Mouse (Mus musculus) small intestine, adult 2 months (tissue): ENCODE data around the gene Ssr1. TPM values are rescaled to one million over a fixed set of nuclear protein-coding genes. Genes with fewer than 3 reads are reported as not detected.

ENCODE experiments used
- H3K27ac ChIP-seq: fragments of 200-500 bp; 2 replicates; pipeline ENCODE4 v1.5.1; 2012; ENCODE audit warnings: low read depth, low read length, control low read depth, inconsistent platforms; ENCODE audit not compliant: insufficient read depth
- H3K27me3 ChIP-seq: fragments of 200-500 bp; 2 replicates; pipeline ENCODE4 v1.6.1; 2012; ENCODE audit warnings: mild to moderate bottlenecking, moderate library complexity, low read length, inconsistent platforms; ENCODE audit not compliant: control insufficient read depth, insufficient read depth
- H3K36me3 ChIP-seq: fragments of 200-500 bp; 2 replicates; pipeline ENCODE4 v1.6.1; 2012; ENCODE audit warnings: mild to moderate bottlenecking, low read length, control low read depth, inconsistent platforms; ENCODE audit not compliant: control insufficient read depth, insufficient read depth
- H3K4me1 ChIP-seq: fragments of 200-500 bp; 2 replicates; pipeline ENCODE4 v1.6.1; 2012; ENCODE audit warnings: low read length, inconsistent platforms, mixed read lengths; ENCODE audit not compliant: control insufficient read depth, insufficient read depth, insufficient read length
- H3K4me3 ChIP-seq: fragments of 200-500 bp; 2 replicates; pipeline ENCODE4 v1.5.1; 2012; ENCODE audit warnings: low read depth, mild to moderate bottlenecking, control low read depth, inconsistent platforms, low read length, moderate library complexity
- CTCF ChIP-seq: fragments of 200-500 bp; IDR thresholded peaks from 2 replicates; pipeline ENCODE4 v1.5.1; 2012; ENCODE audit warnings: low read depth, mild to moderate bottlenecking, control low read depth, inconsistent platforms, low read length, moderate library complexity, mixed read lengths; ENCODE audit not compliant: insufficient replicate concordance, insufficient read length; ENCODE audit errors: extremely low read depth
- POLR2A ChIP-seq: fragments of 200-500 bp; IDR thresholded peaks from 2 replicates; pipeline ENCODE4 v1.6.1; 2012; ENCODE audit warnings: low read depth, mild to moderate bottlenecking, control low read depth, inconsistent platforms, low read length, moderate library complexity
- WGBS: fragments of 180-500 bp; shearing (Covaris S2); methylation state at CpG from one replicate; pipeline ENCODE4 v1.1.7; 2018; 5-methylcytosine and 5-hydroxymethylcytosine counted together
- polyA plus RNA-seq: library from polyadenylated mRNA; depleted of rRNA; stranded (reverse); fragments of >200 nt; gene quantifications from 2 replicates; pipeline ENCODE4 v1.2.3, GENCODE M21; 2012

Gene Ssr1
- polyA plus RNA-seq, 1 experiment = 3.0 TPM

DNA sequence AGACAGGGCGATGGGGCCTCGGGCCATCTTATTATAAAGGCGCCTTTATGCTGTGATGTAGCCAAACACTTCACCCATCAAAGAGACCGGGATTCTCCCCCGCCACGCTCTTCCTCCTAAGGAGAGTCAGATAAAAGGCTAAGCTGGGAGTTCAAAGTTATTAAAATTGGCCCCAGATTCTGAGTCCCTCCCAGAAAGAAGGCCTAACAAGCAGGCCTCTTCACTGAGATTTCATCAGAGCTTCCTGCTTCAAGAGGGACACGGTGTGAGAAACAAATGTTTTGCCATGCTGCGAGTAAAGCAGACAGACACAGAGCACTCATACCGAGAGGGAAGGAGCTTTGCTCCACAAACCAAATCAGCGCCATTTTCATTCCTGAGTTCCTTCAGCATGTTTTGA is 26.5 kb downstream of the Ssr1 start:
- WGBS = 77% methylated on average over 10 of the region's 10 CpGs
- Histone ChIP-seq H3K27ac (no peak overlapping the region), H3K4me1 (peaks cover 8% of the 10 kb centered on the region), H3K36me3 (no peaks in the 10 kb centered on the region), H3K27me3 (no peaks in the 10 kb centered on the region), H3K4me3 (no peak overlapping the region)
- TF ChIP-seq CTCF = no peak
- TF ChIP-seq POLR2A = no peak

DNA sequence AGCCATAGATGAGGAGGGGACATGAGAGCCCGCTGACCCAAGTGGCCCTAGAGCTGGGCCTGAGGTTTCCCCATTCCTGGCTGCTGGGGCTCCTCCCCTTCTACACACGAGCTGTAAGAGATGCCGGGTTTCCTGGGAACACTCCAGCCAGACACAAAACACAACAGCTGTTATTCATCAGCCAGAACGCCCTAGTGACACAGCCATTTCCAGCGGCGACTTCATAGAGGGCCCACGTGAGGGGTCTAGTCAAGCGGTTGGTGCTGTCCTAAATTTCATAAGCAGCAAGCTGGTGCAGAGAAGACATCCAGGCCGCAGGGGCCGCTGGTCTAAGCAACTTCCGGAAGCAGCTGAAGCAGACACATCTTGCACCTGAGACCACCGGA is 27.0 kb downstream of the Ssr1 start:
- WGBS = 70% methylated on average over 12 of the region's 12 CpGs

GRCm38 (mm10) chr13:37966256-37967051 is 27.6 kb downstream of the Ssr1 start:
- Histone ChIP-seq H3K4me1 (peaks cover 8% of the 10 kb centered on the region), H3K4me3 (no peak overlapping the region), H3K36me3 (no peaks in the 10 kb centered on the region), H3K27me3 (no peaks in the 10 kb centered on the region), H3K27ac (no peak overlapping the region)
- TF ChIP-seq CTCF (no peak), POLR2A (no peak)
- WGBS = 61% methylated on average over 15 of the region's 15 CpGs

More for the DNA sequence above, 27.0 kb downstream of the Ssr1 start:
- Histone ChIP-seq H3K4me3 (no peak overlapping the region), H3K27ac (no peak overlapping the region), H3K27me3 (no peaks in the 10 kb centered on the region), H3K36me3 (no peaks in the 10 kb centered on the region), H3K4me1 (peaks cover 8% of the 10 kb centered on the region)
- no peak for TF ChIP-seq POLR2A
- no peak for TF ChIP-seq CTCF

GRCm38 (mm10) chr13:37965126-37965914 is 28.7 kb downstream of the Ssr1 start:
- Histone ChIP-seq H3K4me3 (no peak overlapping the region), H3K36me3 (no peaks in the 10 kb centered on the region), H3K4me1 (peaks cover 4% of the 10 kb centered on the region), H3K27me3 (no peaks in the 10 kb centered on the region), H3K27ac (no peak overlapping the region)
- TF ChIP-seq POLR2A (no peak), CTCF (peak; percentile 10; the same call in 1 of the 2 replicates)
- 78% methylated on average over 17 of the region's 17 CpGs for WGBS

DNA sequence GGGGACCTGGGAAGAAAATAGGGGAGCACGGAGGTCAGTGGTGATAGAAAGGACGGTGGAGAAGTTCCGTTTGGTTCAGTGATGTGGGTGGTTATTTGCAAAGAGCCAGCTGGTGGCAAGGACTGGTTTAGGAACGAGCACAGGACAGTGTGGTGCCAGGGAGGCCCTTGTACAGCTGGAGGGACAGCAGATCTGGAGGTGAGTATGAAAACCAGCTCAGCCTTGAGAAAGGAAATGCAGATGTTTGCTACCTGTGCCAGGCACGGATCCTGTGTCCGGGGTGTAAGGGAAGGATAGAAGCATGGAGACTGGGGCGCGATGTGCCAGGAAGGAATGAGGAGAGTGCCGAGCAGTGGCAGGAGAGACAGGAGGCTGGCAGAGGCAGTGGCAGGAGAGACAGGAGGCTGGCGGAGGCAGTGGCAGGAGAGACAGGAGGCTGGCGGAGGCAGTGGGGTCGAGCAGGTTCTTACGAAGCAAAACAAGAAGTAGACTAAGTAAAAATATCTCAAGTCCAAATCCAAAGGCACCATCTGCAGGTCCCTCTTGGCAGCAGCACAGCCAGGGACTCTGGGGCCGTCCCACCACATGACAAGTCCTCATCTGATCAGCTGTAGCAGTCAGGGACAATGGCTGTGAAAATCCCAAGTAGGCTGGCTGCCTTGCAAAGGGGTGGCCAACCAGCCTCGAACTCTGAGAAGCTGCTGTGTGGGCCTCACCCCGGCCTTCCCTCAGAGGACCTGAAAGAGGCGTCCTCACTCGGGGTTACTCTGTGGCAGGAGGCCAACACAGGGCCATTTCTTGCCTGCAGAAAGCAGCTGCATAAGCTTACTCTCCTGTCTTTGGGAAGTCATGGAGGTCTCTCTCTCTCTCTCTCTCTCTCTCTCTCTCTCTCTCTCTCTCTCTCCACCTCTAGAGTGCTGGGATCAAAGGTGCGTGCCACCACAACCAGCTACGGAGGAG is 29.6 kb downstream of the Ssr1 start:
- no peaks in the 10 kb centered on the region for H3K36me3 ChIP-seq
- 70% methylated on average over 20 of the region's 20 CpGs for WGBS
- H3K27ac ChIP-seq = no peak overlapping the region
- 0 out of 2 replicates have a peak overlapping the region, but pooled peaks have one; percentile 11 for H3K4me3 ChIP-seq
- H3K27me3 ChIP-seq = no peaks in the 10 kb centered on the region
- peaks cover 4% of the 10 kb centered on the region for H3K4me1 ChIP-seq
- no peak for TF ChIP-seq POLR2A
- no peak for TF ChIP-seq CTCF

GRCm38 (mm10) chr13:37963354-37964007 is 30.5 kb downstream of the Ssr1 start:
- peaks cover 8% of the 10 kb centered on the region for H3K4me1 ChIP-seq
- no peaks in the 10 kb centered on the region for H3K36me3 ChIP-seq
- no peaks in the 10 kb centered on the region for H3K27me3 ChIP-seq
- peak overlapping the region; percentile 57 for H3K4me3 ChIP-seq
- H3K27ac ChIP-seq = no peak overlapping the region
- 6% methylated on average over 12 of the region's 12 CpGs for WGBS
- no peak for TF ChIP-seq POLR2A
- TF ChIP-seq CTCF = peak; percentile 93; the same call in 1 of the 2 replicates
